Mouse (Mus musculus) cerebellum, postnatal 14 days (tissue): ENCODE data around the gene Irak2.
A peak's percentile ranks its signal among the peaks of the same experiment; 100 is the strongest.

Source experiments
- DNase-seq, 2 experiments: peaks; one replicate each; pipeline ENCODE4 v3.0.0; 2021; ENCODE audit warnings: mixed read lengths in 2 of 2

Irak2 gene

DNA sequence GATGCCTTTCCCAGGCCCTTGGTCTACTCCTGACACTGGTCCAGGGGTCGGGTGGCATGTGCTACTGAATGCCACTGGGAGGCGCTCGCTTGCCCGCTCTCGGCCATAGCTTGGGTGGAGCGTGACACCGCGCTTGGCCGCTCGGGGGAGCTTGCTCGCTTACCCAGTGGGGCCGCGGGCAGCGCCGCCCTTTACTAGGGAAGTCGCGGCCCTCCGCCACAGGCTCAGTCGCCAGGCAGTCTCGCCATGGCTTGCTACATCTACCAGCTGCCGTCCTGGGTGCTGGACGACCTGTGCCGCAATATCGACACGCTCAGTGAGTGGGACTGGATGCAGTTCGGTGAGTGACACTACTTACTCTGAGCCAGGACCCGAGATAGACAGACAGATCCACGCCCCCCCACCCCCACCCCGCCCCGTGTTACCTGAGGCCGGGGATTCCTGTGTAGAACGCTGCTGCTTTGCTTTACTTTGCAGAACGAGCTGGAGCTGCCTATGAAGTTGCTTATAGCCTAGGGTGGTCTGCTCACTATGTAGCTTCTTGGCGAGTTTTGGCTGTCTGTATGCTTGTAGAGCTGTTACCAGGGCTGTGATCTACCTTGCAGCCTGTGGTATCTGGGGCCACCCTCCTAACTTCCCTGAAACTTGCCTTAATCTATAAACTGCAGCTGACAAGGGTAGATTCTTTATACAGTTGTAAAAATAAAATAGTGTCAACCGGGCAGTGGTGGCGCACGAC, at the start of gene Irak2:
TSS of gene Irak2 (plus strand) at position 166 of the 739 bp plus-strand sequence.
- DNase-seq, result peak; percentile 97 to 98

DNA sequence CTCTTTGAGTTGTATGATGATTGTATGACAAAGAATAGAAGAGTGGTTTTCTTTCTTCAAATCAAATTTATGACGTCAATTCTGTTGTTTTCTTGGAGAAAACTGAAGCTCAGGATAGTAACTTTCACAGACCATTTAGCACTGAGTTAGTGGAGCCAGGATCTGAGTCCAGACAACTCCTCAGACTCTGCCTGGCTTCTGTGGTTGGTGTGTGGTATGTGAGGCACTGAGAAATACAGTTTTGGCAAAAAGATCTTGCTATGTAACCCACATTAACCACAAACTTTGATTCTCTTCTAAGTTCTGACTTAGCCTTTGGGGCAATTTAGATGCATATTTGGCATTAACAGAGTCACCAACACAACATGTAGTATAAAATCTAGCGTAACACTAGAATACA, 45.6 kb upstream of the Irak2 start:
- DNase-seq, result no peak

DNA sequence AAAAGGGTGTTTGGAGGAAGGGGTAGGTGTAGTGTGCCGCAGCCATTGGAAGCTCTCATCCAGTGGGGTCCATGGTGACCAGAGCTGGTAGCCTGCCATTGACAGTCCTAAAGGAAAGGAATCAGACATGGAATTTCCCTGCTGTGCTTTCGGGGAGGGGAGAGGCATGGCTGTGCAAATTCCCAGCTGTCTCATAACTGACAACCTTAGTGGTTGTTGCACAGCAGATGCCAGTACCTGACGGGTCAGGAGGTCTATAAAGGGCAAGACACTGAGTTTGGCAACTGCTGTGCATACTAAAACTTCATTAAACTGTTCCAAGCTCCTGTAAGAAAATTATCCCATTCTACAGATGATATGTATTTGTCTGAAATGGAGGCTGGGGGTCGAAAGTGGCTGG, 40.3 kb upstream of the Irak2 start:
- DNase-seq, result no peak

DNA sequence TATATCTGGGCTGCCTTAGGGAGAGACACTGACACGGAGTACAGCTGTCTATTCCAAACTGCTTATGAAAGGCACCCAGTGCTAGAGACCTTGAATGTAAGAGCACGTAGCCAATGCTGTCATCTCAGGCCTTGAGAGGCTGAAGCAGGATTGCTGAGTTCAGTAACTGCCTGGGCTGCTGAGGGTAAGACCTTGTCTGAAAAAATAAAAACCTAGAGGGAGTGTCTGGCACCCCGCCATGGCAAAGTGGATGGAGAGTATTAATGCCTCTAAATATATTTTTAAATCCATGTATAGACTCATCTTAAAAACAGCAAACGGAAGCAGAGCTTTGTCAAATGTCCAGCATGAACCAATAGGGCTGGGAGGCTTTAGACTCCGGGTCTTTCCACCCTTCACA, 38.4 kb upstream of the Irak2 start:
- no peak for DNase-seq

DNA sequence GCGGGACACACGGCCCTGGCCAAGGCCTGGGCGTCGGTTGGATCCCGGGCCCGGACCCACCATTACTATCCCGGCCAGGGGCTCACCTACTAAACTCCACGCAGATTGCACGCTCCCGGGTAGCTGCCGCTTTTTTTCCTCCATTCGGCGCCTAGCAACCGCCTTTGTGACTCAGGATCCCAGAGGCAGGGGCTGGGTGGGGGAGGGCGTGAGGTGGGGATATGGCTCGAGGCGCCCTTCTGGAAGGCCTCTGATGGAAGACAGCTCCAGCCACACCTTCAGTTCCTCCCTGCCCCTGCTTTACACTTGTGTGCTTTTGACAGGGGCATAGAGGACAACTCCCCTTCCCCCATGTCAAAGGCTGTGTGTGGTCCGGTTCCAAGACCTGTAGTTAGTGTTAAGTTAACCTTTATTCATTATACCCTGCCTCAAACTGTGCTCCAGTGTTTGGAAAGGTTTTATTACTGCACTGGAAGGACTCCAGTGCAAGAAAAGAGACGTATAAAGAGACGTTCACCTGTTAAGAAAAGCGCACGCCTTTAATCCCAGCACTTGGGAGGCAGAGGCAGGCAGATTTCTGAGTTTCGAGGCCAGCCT, 37.6 kb upstream of the Irak2 start, which contains the start of gene Fancd2os:
TSS of gene Fancd2os (minus strand) at position 173 of the 597 bp plus-strand sequence.
- no peak for DNase-seq

GRCm38 (mm10) chr6:113602821-113603220, 35.4 kb upstream of the Irak2 start:
- no peak for DNase-seq

GRCm38 (mm10) chr6:113603993-113604392, 34.3 kb upstream of the Irak2 start:
- no peak for DNase-seq

DNA sequence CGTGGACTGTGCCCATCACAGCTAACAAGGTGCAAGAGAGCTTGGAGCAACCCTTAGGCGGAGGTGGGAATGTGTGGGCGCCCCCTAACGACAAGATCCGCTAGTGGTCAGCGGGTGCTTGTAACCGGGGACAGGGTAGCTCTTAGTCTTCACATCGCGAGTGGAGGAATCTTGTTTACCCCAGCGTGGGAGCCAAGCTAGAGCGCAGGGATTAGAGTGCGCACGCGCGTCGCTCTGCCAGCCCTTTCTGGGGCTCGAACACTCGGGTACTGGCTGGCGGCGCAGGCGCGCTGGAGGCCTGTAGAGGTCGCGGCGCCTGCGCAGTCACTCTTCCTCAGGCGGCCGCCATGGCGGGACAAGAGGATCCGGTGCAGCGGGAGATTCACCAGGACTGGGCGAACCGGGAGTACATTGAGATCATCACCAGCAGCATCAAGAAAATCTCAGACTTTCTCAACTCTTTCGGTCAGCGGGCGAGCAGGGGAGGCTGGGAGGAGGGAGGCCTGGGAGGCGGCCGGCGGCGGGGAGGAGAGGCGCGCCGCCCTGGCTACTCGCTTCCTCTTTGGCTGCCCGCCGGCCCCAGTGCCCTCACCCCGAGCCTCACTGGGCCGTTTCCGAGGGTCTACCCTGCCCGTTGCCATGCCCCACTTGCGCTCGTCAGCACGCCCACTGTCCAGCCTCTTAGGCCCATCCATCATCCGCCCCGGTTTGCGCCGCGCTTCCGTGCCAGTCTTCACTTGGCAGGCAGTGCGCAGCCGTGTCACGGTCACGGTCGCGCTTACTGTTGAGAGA, 33.6 kb upstream of the Irak2 start, which contains the start of gene Brk1:
TSS of gene Brk1 (plus strand) at position 341 of the 792 bp plus-strand sequence.
- DNase-seq, result peak; percentile 95 to 96

- no peak for DNase-seq
Observed at GRCm38 (mm10) chr6:113605224-113605545, 33.1 kb upstream of the Irak2 start.

DNA sequence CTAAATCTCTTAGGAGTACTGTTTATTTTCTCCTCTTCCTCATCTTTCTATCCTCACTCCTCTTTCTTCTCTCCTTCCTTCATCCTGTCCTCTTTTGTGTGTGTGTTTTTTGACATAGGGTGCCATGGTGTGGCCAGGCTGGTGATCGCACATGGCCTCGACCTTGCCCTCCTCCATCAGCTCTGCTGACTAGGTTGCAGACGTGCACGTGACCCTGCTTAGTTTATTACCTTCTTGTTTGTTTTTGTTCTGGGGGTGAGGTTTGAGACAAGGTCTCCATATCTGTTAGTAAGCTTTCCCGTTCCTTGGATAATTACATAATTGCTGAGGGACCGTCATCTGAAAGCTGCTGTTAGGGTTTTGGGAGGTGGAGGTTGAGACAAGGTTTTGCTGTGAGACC, 29.4 kb upstream of the Irak2 start:
- DNase-seq, result no peak

- DNase-seq, result no peak
Observed at GRCm38 (mm10) chr6:113609293-113609692, 29.0 kb upstream of the Irak2 start.

GRCm38 (mm10) chr6:113612258-113612969, 25.9 kb upstream of the Irak2 start:
- no peak for DNase-seq

GRCm38 (mm10) chr6:113614152-113614551, 24.1 kb upstream of the Irak2 start:
- no peak for DNase-seq

DNA sequence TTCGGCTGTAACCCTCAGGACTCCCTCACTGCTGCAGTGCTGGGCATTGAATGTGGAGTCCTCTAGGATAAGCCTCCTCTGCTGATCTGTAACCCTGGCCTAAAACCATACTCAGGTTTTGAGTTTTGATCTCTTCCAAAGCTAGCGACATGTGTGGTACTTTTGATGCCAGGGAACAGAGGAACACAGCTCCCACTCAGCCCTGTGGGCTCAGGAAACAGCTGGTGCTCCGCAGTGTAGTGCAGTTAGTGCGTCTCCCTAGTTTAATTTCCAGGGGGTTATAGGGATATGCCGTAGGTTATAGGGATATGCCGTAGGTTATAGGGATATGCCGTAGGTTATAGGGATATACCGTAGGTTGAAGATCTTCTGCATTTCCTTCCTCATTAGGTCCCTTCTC, 23.3 kb upstream of the Irak2 start:
- DNase-seq, result no peak

DNA sequence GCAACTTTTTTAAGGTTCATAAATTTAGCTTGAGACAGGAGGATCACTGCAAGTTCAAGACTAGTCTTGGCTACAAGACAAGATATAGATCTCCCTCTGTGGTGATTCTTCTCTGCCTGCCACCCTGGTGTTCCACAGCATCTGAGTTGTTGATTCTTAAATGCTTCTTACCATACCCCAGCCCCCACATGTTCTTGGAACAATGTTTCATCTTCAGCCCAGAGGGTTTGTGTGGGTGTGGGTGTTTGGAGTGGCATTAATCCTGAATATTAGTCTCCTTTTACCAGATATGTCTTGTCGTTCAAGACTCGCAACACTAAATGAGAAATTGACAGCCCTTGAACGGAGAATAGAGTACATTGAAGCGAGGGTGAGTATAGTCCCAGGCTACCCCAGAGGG, 22.8 kb upstream of the Irak2 start:
- DNase-seq, result no peak

- DNase-seq, result no peak
Observed at GRCm38 (mm10) chr6:113623386-113623785, 14.9 kb upstream of the Irak2 start.

DNA sequence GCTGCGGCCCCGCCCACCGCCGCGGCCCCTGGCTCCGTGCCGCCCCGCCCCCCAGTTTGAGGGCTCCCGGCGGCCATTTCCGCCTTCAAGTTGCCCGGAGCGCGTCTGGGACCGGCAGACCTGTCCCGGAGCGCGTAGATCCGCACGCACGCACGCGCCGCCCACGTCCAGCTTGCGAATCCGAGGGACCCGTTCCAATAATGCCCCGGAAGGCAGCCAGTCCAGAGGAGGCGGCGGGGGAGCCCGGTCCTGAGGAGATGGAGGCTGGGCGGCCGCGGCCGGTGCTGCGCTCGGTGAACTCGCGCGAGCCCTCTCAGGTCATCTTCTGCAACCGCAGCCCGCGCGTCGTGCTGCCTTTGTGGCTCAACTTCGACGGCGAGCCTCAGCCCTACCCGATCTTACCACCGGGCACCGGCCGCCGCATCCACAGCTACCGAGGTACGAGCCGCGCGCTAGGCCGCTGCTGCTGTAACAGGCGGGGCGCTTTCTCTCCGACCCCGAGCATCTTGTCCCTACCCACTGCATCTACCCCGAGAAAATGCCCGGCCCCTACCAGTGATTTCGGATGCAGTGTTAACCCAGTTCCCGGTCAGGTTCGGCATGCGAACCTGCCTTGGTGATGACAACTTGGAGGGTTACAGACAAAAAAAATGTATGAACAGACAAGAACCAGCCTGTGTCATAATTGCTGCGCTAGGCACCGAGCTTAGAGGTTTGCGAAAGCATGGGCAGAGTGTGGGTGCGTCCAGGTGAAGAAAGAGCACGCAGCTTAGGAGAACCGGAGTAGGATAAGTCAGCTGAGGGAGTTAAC, 14.1 kb upstream of the Irak2 start, which contains the start of gene Vhl:
TSS of gene Vhl (plus strand) at position 19 of the 811 bp plus-strand sequence.
- DNase-seq, result peak; percentile 86 to 89

DNA sequence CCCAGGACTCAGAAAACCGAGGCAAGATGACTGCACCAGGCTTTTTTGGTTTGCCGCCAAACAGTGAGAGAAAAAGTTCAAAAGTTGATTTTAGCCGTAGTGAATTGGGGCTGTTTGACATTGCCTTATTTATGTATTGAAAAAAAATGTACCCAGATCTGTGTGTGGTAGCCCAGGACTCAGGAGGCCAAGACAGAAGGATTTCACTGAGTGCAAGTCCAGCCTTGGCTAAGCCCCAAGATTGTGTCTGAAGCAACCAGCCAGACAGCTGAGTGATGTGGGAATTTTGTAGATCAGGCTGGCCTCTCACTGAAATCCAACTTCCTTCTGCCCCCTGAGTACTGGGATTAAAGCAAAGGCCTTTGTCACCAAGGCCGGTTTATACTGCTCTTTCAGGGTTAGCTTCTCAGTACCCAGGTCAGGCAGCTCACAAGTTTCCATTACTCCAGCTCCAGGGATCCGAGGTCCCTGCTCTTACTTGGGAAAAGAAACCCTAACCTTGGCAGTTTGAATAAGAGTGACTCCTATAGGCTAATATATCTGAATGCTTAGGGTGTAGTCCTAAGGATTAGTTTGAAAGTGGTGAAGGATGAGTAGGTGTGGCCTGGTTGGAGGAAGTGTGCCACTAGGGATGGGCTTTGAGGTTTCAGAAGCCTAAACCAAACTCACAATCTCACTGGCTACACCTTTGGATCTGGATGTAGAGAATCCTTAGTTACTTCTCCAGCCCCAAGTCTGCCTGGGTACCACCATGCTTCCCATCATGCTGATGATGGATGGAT, 13.1 kb upstream of the Irak2 start:
- peak; percentile 30 to 37 for DNase-seq

DNA sequence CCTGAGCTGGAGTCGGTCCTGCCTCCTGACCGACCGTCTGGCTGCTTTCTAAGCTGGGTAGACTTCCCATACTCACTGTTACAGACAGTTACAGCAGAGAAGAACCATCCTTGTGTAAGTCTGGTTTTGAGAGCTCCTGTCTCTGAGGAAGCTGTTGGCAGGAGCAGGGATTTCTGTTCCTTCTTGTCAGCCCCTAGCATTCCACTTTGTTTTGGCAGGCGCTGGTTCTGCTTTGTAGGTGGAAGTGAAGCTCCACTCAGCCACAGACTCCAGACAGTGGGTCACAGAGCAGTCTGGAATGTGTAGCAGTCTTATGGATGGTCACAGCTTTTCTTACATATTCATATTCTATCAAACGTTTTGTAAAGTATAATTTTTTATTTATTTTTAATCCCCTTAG, 7.9 kb upstream of the Irak2 start:
- no peak for DNase-seq

DNA sequence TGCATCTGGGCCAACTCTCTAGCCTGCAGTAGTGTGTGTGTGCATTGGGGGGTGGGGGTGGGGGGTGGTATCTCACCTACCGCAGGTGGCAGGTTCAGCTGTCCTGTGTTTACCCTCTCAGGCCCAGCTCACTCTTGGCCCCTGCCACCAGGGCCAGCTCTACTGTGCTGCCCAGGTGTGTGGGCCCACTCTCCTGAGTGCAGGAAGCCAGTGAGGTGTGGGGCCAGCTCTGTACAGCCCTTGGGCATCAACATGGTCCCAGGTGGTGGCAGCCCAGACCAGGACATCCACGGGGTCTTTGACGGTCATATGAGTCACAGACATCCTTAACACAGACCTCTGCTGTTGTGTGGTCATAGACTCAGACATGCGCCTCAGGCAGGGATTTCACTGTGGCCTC, 5.4 kb upstream of the Irak2 start:
- no peak for DNase-seq

DNA sequence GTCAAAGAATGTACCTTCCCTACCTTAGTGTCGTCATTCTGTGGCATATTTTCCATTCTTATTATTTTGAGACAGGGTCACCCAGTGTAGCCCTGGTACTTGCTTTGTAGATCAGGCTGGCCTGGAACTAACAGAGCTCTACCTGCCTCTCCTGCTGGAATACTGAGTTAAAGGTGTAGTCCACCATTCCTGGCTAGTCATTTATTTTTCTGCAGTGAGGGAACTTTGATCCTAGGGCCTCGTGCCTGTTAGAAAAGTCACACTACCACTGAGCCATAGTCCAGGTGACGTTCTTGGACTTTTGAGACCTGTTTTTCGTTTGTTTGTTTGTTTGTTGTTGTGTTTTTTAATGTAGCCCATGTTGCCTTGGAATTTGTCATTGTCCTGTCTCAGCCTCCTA, 934 bp downstream of the Irak2 start:
- no peak for DNase-seq
